Mouse (Mus musculus): ENCODE data around the gene Mast3. TPM values are rescaled to one million over a fixed set of nuclear protein-coding genes. Genes with fewer than 3 reads are reported as not detected.

The Mast3 gene
- polyA plus RNA-seq, 1 experiment, result 32.5 TPM

DNA sequence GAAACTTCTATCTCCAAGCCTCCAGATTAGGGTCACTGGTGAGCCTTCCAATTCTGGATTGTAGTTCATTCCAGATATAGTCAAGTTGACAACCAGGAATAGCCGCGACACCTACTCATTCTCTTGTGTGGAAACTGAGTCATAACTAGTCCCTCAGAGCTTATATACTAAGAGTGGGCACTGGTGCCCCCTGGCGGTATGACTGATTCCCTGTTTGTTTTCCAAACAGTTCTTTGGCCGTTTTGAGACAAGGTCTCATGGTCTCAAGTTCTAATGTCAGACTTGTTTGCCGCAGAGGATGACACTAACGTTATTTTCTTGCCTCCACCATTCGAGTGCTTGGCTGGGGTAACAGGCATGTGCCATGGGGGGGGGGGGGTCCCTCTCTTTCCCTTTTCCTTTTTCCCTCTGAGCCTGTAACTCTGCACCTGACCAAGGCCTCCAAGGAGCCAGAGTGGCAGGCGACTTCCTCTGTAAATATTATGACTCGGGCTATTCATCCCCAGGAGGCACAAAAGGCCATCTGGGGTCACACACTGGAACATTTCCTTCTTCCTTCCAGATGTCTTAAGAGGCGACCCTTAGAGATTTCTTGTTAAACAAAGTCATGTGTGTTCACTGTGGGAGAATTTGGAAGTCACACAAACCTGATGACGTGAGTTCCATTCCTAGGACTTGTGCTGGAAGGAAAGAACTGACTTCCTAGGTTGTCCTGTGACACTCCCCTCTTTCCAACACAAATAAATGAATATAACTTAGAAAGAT lies 52.7 kb downstream of the Mast3 start:
- H3K36me3 ChIP-seq (ENCODE audit: control insufficient read depth, insufficient read depth), result peaks cover 9% of the 10 kb centered on the region
- TF ChIP-seq FOSL1 (IDR thresholded peaks at IDR 0.05; ENCODE audit: insufficient read depth, low read length, poor library complexity, severe bottlenecking), result no peak
- no peak for TF ChIP-seq USF1 (IDR thresholded peaks at IDR 0.05; ENCODE audit: low read depth)
- no peak for TF ChIP-seq CEBPB (IDR thresholded peaks at IDR 0.05; ENCODE audit: low read depth)
- no peak for TF ChIP-seq MYOG (IDR thresholded peaks at IDR 0.05; ENCODE audit: control insufficient read depth, extremely low read depth, insufficient read length)
- no peaks in the 10 kb centered on the region for H3K79me3 ChIP-seq (ENCODE audit: low read depth)
- peaks cover 10% of the 10 kb centered on the region for H3K27me3 ChIP-seq (ENCODE audit: control insufficient read depth, insufficient read depth, insufficient read length)
- H3K79me2 ChIP-seq (ENCODE audit: control insufficient read depth, insufficient read depth), result no peaks in the 10 kb centered on the region
- H3K4me3 ChIP-seq (ENCODE audit: insufficient read depth, poor library complexity, severe bottlenecking), result no peak overlapping the region
- H3ac ChIP-seq (ENCODE audit: control insufficient read depth, insufficient read length, low read depth), result no peak overlapping the region

DNA sequence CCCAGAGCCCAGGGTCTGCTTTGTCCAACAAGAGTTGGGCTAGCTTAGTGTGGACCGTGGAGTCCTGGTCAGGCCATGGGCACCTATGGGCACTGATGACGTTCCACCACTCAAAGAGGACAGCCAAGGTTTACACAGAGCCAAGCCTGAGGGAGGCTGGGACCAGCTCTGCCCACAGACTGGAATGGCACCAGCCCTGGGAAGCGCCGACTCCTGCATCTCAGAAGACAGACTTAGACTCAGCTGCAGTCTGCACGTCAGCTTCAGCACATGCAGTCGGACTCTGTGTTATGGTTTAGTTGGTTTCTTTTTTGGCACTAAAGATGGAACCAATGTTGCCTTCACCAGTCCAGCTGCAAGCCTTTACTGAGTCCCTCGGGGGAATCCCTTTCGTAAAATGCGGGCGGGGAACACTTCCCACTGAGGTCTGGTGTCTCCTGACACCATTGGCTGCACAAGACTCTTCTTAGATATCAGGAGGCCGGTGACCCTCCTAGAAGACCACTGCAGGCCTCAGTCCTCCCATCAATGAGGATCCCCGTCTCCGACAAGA lies 54.6 kb downstream of the Mast3 start:
- TF ChIP-seq CTCF (IDR thresholded peaks at IDR 0.05; ENCODE audit: control insufficient read depth, insufficient read depth, insufficient read length) (no peak), MAX (IDR thresholded peaks at IDR 0.05) (no peak), MYOD1 (IDR thresholded peaks at IDR 0.05; ENCODE audit: control insufficient read depth, insufficient read length, low read depth) (no peak)
- H3K27me3 ChIP-seq (ENCODE audit: control insufficient read depth, insufficient read depth, insufficient read length), result peaks cover 17% of the 10 kb centered on the region
- H3K79me2 ChIP-seq (ENCODE audit: control insufficient read depth, insufficient read depth), result no peaks in the 10 kb centered on the region
- no peak overlapping the region for H3ac ChIP-seq (ENCODE audit: control insufficient read depth, insufficient read length, low read depth)
- no peaks in the 10 kb centered on the region for H3K36me3 ChIP-seq (ENCODE audit: control insufficient read depth, insufficient read depth)
- H3K79me3 ChIP-seq (ENCODE audit: low read depth), result no peaks in the 10 kb centered on the region
- no peak overlapping the region for H3K4me3 ChIP-seq (ENCODE audit: insufficient read depth, poor library complexity, severe bottlenecking)

DNA sequence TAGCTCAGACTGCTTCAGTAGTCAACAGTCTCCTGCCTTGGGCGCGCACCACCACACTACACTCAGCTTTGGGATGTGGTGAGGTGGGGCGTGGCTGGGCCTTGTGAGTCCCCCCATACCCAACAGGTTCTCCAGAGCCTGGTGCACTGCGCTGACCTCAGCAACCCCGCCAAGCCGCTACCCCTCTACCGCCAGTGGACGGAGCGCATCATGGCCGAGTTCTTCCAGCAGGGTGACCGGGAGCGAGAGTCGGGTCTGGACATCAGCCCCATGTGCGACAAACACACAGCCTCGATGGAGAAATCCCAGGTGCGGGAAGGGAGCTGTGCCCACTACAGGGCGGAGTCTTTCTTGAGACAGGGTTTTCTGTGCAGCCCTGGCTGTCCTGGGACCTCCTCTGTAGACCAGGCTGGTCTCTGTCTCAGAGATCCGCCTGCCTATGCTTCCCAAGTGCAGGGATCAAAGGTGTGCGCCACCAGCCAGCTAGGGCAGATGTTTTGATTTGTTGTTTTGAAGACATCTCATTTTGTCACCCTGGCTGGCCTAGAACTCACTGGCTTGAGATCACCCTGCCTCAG lies 55.7 kb downstream of the Mast3 start:
- no peaks in the 10 kb centered on the region for H3K79me3 ChIP-seq (ENCODE audit: low read depth)
- no peaks in the 10 kb centered on the region for H3K79me2 ChIP-seq (ENCODE audit: control insufficient read depth, insufficient read depth)
- H3K36me3 ChIP-seq (ENCODE audit: control insufficient read depth, insufficient read depth), result no peaks in the 10 kb centered on the region
- H3ac ChIP-seq (ENCODE audit: control insufficient read depth, insufficient read length, low read depth), result no peak overlapping the region
- H3K4me3 ChIP-seq (ENCODE audit: insufficient read depth, poor library complexity, severe bottlenecking), result no peak overlapping the region
- TF ChIP-seq CEBPB (IDR thresholded peaks at IDR 0.05; ENCODE audit: low read depth), result no peak
- no peak for TF ChIP-seq MAX (IDR thresholded peaks at IDR 0.05)
- TF ChIP-seq MYOD1 (IDR thresholded peaks at IDR 0.05; ENCODE audit: control insufficient read depth, insufficient read length, low read depth), result no peak
- TF ChIP-seq MYOG (IDR thresholded peaks at IDR 0.05; ENCODE audit: control insufficient read depth, extremely low read depth, insufficient read length), result no peak
- no peak for TF ChIP-seq CTCF (IDR thresholded peaks at IDR 0.05; ENCODE audit: control insufficient read depth, insufficient read depth, insufficient read length)
- TF ChIP-seq FOSL1 (IDR thresholded peaks at IDR 0.05; ENCODE audit: insufficient read depth, low read length, poor library complexity, severe bottlenecking), result no peak
- no peak for TF ChIP-seq USF1 (IDR thresholded peaks at IDR 0.05; ENCODE audit: low read depth)
- H3K27me3 ChIP-seq (ENCODE audit: control insufficient read depth, insufficient read depth, insufficient read length), result peaks cover 18% of the 10 kb centered on the region

DNA sequence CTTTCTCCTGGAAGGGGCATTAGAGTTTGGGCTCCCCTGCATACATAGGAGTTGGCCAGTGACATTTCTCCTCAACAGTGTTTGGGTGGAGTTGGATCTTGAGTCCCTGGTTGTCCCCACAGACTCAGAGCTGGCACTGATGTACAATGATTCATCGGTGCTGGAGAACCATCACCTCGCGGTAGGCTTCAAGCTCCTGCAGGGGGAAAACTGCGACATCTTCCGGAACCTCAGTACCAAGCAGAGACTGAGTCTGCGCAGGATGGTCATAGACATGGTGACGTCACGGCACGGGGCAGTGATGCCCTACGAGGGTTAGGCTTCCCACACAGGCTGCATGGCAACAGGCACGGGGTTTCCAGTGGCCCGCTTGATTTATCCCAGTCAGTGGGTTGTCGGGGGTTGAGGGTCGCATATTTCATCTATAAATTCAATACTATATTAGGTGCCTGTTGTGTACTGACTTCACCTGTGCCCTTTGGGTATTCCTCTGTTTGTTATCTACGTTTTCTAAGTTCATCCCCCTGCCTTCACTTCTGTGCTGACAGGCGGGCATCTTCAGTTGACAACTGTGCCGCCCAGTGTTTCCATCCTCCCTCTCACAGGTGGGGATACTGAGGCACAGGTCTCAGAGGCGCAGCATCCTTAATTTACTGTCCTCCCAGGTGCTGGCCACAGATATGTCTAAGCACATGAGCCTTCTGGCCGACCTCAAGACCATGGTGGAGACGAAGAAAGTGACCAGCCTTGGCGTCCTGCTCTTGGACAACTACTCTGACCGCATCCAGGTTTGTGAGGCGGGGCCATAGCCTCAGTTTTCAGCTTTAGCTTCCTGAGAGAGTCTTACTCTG lies 56.4 kb downstream of the Mast3 start:
- Histone ChIP-seq H3K27me3 (ENCODE audit: control insufficient read depth, insufficient read depth, insufficient read length) (peaks cover 24% of the 10 kb centered on the region), H3K36me3 (ENCODE audit: control insufficient read depth, insufficient read depth) (no peaks in the 10 kb centered on the region), H3K79me2 (ENCODE audit: control insufficient read depth, insufficient read depth) (no peaks in the 10 kb centered on the region), H3K4me3 (ENCODE audit: insufficient read depth, poor library complexity, severe bottlenecking) (no peak overlapping the region), H3ac (ENCODE audit: control insufficient read depth, insufficient read length, low read depth) (no peak overlapping the region), H3K79me3 (ENCODE audit: low read depth) (no peaks in the 10 kb centered on the region)
- TF ChIP-seq MYOD1 (IDR thresholded peaks at IDR 0.05; ENCODE audit: control insufficient read depth, insufficient read length, low read depth) (no peak), CTCF (IDR thresholded peaks at IDR 0.05; ENCODE audit: control insufficient read depth, insufficient read depth, insufficient read length) (no peak)

DNA sequence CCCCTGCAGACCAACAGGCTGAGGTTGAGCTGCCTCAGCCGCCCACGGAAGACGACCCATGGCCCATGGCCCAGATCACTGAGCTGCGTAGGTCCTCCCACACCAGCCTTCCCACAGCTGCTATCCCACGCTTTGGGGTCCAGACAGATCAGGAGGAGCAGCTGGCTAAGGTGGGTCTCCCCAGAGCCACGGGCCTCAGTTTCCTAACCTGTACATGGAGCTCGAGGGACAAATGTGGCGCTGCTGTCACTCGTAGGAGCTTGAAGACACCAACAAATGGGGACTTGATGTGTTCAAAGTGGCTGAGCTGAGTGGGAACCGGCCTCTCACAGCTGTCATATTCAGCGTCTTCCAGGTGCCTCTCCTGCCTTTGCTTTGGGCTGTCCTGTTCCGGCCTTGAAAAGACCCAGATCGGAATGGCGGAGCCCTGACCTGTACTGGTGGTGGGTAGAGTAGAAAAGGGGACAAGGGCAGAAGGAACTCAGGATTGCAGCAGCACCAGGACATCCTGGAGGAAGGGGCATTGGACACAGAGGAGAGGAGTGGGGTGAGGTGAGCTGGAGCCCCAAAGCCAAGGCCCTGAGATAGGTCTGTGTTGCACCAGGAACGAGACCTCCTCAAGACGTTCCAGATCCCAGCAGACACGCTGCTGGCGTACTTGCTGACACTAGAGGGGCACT lies 57.5 kb downstream of the Mast3 start:
- H3K79me3 ChIP-seq (ENCODE audit: low read depth), result no peaks in the 10 kb centered on the region
- H3K4me3 ChIP-seq (ENCODE audit: insufficient read depth, poor library complexity, severe bottlenecking), result no peak overlapping the region
- no peak overlapping the region for H3ac ChIP-seq (ENCODE audit: control insufficient read depth, insufficient read length, low read depth)
- peaks cover 36% of the 10 kb centered on the region for H3K27me3 ChIP-seq (ENCODE audit: control insufficient read depth, insufficient read depth, insufficient read length)
- H3K36me3 ChIP-seq (ENCODE audit: control insufficient read depth, insufficient read depth), result no peaks in the 10 kb centered on the region
- no peak for TF ChIP-seq FOSL1 (IDR thresholded peaks at IDR 0.05; ENCODE audit: insufficient read depth, low read length, poor library complexity, severe bottlenecking)
- TF ChIP-seq CTCF (IDR thresholded peaks at IDR 0.05; ENCODE audit: control insufficient read depth, insufficient read depth, insufficient read length), result no peak
- TF ChIP-seq CEBPB (IDR thresholded peaks at IDR 0.05; ENCODE audit: low read depth), result no peak
- no peak for TF ChIP-seq MAX (IDR thresholded peaks at IDR 0.05)
- no peak for TF ChIP-seq MYOD1 (IDR thresholded peaks at IDR 0.05; ENCODE audit: control insufficient read depth, insufficient read length, low read depth)
- no peak for TF ChIP-seq MYOG (IDR thresholded peaks at IDR 0.05; ENCODE audit: control insufficient read depth, extremely low read depth, insufficient read length)
- TF ChIP-seq USF1 (IDR thresholded peaks at IDR 0.05; ENCODE audit: low read depth), result no peak
- H3K79me2 ChIP-seq (ENCODE audit: control insufficient read depth, insufficient read depth), result no peaks in the 10 kb centered on the region
